Mouse (Mus musculus) kidney, postnatal 25 days (tissue): Measurements from ENCODE around the gene Scarb1.
A peak's percentile ranks its signal among the peaks of the same experiment; 100 is the strongest.
"Not testable (repeated sequence)": the region's sequence is repeated elsewhere in the genome, so short reads cannot be mapped to it uniquely, and the experiment has no call there.

Source experiments
- DNase-seq, 2 experiments: peaks; one replicate each; pipeline ENCODE4 v3.0.0; 2021; ENCODE audit warnings: mixed read lengths in 2 of 2

The Scarb1 gene

DNA sequence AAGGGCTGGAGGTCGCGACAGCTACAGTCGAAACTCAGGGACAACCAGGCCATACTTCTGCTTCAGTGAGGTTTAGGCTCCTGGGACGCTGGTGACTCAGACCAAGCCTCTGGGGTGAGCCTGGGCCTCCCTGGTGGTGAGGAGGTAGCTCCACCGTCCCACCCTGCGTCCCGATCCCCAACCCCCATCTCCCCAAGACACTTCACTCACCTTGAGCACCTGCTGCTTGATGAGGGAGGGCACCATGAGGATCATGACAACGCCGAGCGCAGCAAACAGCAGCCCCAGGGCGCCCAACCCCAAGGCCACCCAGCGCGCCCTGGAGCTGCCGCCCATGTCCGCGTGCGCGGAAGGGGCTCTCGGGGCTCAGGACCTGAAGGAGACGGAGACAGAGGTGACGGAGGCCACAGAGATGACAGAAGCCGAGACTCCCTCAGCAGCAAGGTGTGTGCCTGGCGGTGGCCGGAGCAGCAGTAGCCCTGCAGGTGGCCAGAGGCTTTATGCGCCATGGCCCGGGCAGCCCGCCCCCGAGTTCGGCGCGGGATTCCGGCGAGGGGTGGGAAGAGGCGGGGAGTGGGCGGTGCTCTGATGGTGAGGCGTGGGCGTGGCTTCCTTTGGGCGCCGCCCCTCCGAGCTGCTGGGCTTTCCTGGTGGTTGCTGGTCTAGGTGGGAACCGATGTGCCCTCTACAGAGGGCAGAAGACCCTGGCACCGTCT, at the start of gene Scarb1:
Gene Scarb1 (minus strand): TSS at position 548 of the 716 bp plus-strand sequence.
- DNase-seq, result peak; percentile 92 to 93

DNA sequence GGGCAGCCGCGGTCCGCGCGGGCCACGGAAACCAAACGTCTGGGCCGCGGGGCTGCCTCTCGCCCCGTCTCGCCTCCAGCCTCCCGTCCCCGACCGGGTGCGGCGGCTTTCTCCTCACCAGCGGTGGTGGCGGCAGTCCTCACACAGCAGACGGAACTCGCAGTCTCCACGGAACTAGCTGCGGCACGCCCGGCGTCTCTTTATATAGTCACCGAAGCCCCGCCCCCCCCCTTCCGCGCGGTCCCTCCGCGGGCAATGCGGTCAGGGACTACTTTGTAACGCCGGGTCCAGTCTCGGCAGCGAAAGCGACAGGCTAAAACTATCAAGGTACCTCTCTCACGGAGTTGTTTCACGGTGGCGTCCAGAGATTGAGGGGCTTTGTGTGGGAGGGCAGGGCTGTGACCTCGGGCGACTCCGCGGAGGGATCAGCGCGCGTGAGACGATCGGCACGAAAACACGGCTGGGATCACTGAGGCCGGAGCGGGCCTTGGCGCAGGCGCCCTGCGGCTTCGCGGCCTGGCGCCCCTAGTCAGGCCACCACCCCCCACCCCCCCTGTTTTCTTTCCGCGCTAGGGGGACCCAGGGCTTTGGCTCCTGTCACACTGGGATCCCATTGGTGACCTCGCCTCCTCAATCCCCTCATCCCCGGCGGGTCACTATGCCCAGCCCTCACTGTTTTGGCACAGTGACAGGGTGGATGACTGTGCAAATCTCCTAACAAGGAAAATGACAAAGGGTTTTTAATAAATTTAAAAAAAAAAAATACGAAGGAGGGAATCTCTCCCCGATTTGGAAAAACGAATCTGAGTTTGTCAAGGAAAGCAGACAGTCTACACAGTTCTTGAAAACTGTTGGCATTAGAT, 48.9 kb upstream of the Scarb1 start, which contains the start of gene Ubc:
Gene Ubc (minus strand): TSS at position 624 of the 863 bp plus-strand sequence.
- DNase-seq, result peak; percentile 95 to 96

DNA sequence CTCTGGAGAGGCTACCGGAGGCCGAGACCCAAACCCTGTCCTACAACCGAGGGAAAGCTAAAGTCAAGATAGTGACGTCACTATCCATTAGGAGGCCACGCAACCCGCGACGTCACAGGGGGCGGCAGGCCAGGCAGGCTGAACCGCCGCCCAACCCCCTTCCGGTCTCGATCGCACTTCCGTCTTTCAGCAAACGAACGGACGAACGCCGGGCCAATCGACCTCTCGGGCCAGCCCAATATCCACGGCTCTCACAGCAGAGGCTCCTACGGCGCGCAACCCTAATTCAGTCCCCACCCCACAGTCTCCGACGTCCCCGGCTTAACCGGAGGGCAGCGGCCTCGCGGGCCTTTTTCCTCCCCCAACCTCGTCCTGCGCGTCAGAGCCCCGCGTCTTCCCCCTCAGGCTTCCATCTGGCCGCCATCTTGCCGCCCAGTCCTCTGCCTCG, 48.3 kb upstream of the Scarb1 start, which contains the start of gene Gm10382:
Gene Gm10382 (plus strand): TSS at position 192 of the 448 bp plus-strand sequence.
- DNase-seq, result peak; percentile 90 to 94

DNA sequence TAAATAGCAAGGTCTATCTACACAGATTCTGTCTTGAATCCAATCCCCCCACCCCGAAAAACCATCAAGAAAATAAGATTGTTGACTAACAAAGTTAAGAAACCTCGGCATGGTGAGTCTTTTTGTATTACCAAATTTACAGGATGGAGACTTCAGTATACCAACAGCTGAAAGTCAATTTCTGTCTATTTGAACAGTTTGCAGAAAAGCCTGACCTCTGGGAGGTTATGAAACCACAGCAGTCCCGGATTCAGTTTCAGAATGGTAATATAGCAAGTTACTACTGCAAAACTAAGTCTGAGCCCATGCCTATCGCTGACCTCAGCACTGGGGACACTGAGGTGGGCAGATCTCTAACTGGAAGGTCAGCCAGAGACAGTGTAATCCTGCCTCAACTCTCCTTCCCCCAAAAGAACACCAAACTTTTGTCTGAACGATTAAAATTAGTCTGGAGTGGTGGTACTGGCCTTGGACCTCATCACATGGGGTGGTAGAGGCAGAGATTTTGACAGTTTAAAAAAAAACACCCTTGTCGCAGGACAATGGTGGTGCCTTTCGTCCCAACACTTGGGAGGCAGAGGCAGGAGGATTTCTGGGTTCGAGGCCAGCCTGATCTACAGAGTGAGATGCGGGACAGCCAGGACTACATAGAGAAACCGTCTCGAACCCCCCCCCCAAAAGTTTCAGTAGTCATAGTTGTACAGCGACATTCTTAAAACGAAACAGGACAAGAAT, 47.6 kb upstream of the Scarb1 start:
- DNase-seq, result peak in 1 of 2 experiments; percentile 10

DNA sequence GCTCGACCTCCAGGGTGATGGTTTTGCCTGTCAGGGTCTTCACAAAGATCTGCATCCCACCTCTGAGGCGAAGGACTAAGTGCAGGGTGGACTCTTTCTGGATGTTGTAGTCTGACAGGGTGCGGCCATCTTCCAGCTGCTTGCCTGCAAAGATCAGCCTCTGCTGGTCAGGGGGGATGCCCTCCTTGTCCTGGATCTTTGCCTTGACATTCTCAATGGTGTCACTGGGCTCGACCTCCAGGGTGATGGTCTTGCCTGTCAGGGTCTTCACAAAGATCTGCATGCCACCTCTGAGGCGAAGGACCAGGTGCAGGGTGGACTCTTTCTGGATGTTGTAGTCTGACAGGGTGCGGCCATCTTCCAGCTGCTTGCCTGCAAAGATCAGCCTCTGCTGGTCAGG, 46.4 kb upstream of the Scarb1 start:
- DNase-seq, result not testable (repeated sequence)

DNA sequence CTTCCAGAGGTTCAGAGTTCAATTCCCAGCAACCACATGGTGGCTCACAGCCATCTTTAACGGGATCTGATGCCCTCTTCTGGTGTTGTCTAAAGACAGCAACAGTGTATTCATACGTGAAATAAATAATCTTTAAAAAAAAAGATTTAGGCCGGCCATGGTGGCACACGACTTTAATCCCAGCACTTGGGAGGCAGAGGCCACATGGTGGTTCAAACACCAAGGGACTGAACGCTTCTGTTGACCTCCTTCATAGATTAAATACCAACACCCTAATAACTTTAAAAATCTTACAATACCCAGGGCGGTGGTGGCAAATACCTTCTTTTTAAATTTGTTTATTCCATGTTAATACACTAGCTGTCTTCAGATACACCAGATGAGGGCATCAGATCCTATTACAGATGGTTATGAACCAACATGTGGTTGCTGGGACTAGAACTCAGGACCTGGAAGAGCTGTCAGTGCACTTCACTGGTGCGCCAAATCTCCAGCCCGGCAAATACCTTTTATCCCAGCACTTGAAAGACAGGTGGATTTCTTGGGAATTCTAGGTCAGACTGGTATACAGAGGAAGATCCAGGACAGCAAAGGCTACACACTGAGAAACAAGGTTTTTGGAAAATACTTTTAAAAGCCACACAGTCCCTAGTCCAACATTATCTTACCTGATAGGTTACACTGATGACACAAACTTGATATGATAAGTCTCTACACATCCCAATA, 44.5 kb upstream of the Scarb1 start:
- no peak for DNase-seq

DNA sequence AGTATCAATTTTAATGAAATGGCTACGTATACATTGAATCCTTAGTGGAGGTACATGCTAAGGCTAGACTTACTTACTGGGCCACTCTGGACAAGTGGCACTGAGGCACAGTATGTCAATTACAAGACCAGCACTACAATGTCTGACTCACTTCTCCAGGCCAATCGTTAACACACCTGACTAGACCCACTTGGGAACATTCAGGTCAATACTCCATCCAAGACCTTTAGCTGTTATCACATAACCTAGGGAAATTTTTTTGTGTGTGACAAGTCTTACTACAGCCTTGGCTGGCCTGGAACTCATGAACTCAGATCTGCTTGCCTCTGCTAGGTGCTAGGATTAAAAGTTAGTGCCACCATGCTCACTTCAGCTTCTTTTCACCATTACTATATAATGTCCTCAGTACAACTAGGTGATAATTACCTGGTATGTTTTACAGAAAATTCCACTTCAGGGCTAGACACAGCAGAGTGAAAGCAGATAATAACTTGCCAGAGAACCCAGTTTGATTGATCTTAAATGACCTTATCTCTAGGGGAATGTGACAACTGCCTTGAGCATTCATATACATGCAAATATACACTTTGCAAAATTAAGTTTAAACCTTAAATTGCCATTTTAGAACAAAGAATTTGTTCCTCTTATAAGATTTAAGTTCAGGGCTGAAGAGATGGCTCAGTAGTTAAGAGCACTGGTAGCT, 43.8 kb upstream of the Scarb1 start:
- DNase-seq, result no peak

DNA sequence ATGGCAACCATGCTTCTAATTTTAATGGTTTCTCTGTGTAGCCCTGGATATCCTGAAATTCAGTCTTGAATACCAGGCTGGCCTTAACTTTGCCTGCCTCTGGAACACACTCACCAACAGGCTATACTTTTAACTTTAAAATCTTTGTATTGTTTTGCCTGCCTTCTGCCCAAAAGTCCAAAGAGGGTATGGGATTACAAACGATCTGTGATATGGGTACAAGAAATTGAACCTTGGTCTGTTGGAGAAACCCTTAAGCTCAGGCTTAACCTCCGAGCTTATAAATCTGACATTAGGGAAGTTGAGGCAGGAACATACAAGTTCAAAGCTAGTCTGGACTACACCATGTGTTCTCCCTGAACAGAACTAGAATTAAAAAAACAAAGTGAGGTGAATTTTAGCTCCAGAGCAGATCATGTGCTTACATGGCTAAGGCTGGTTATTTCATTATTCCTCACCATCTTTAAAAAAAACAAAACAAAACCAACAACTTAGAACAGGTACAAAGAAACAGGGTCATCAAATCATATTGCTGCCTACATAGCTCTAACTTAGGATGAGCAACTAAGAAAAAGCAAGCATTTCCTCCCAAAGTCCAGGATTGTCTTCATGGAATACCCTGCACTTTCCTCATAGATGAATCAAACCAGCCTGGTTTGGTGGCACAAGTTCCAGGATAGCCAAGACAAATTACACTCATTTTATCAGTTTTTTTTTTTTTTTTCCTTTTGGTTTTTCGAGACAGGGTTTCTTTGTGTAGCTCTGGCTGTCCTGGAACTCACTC, 42.9 kb upstream of the Scarb1 start:
- DNase-seq, result no peak

DNA sequence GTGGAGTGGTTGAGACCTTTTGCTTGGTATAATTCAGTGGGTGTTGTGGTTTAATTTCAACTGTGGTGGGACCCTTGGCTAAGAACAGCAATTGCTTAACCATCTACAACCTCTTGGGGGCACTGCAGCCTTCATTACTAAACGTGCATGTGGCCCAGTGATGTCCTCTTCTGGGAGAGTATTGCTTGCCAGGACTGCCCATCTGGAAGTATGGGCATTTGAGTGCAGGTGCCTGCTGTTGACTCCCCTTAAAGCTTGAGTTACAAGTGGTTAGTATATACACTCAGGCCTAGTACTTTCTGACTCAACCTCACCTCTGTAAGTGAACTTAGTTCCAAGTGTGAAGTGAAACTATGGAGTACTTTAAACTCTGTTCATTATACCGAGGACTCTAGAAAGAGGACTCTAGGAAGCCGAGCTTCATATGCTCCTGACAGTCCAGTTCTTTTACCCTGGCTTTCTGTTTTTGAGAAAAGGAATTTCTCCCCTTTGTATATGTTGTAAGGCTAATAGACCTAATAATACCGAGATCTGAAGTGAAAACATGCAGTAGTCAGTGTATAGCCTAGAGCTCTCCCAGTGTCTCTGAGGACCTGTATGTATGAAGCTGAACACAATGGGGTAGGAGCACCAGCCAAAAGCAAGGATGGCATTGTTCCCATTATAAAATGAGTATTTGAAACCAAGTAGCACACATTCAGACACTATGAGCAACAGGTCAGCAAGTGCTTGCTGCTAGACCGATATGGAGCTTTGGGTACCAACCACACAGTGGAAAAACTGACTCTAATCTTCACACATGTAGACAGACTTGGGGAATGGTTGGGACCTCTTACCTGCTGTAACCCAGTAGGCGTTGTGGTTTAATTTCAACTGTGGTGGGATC, 42.0 kb upstream of the Scarb1 start:
- peak; percentile 78 to 79 for DNase-seq

DNA sequence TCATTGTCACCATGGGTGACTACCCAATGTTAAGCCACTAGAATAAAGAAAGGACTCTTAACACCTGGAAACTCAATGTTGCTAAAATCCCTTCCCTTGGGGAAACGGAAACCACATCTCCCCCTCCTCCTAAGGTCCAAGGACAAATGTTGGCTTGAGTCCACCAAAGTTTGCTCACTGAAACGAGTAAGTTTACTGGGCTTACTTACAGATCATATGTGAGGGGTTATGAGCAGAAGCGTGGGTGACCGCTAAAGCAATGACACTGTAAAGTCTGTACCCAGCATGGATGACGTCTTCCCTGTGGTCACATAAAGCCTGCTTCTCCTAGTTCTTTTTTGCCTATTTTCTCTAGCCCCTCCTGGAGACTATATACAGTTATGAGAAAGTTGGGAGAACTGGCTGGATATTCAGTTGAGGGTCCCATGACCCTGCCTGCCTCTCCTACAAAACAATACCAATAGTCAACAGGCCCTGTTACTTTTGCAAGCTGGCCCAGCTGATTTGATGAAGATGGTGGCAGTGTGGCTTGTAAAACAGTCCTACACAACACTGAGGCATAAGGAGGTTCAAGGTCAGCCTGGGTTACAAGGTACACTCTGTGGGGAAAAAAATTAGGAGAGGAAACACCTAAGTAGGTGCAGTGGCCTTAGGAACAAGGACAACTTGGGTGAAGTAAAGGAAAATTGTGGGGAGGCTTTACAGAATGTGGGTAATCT, 41.2 kb upstream of the Scarb1 start:
- no peak for DNase-seq

DNA sequence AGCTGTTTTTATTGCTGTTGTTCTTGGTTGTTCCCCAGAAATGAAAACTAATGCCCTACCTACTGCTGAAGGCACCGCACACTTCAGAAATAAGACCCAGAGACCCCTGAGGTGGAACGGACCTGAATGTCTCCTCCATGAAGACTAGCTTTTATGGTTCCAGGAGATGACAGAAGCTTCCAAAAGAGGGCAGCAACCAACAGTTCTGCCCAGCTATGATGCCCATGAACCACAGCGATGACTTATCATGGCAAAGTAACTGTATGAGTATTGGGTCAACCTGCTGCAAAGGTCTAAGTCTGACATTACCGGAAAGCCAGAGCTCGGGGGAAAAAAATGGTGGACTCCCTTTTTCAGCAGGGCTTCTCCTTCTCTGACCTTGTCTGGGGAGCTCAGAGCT, 38.0 kb upstream of the Scarb1 start:
- no peak for DNase-seq

DNA sequence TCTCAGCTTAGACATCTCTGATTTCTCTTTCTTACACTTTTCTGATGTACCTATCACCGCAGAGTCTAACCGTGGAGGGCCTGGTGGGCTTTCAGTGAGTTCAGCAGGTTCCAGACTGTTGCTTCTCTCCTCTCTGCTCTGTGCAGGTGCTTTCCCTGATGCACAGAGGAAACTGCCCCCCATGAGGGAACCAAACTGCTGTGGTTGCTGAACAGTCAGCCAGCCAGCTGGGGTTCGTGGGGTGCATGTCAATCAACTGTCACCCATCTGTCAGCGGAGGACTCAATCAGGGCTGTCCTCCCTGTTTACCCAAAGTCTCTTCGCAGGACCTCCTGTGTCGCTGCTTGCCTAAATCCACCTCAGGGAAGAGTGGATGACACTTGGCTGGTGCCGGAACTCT, 36.3 kb upstream of the Scarb1 start:
- no peak for DNase-seq

DNA sequence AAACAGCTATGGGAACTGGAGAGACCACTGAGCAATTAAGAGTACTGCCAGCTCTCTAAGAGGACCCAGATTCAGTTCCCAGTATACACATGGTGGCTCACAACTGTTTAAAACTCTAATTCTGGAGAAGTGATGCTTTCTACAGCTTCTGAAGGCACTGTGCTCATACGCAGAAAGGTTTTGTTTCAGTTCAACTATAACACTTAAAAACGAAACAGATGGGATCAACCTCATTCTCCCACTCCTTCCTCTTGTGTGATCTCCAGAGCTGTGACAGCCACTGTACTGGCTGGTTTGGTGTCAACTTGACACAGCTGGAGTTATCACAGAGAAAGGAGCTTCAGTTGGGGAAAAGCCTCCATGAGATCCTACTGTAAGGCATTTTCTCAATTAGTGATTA, 35.0 kb upstream of the Scarb1 start:
- no peak for DNase-seq

DNA sequence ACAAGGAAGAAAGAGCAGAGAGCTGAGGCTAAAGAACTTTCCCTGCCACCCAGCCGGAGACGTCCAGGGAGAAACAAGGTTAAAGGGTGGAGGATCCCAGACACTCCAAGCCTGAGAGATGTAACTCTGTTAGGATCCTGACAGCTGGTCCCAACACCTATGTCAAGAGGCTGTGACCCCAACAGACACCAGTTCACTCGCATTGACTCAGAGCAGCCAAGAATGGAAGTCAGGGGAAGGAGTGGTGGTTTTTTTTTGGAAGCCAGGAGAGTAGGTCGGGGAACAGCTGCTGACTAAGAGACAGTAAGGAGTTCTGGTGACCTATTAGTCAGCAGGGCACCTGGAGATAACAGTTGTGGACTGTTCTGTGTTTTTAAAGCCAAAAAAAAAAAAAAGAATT, 31.1 kb upstream of the Scarb1 start:
- DNase-seq, result no peak

DNA sequence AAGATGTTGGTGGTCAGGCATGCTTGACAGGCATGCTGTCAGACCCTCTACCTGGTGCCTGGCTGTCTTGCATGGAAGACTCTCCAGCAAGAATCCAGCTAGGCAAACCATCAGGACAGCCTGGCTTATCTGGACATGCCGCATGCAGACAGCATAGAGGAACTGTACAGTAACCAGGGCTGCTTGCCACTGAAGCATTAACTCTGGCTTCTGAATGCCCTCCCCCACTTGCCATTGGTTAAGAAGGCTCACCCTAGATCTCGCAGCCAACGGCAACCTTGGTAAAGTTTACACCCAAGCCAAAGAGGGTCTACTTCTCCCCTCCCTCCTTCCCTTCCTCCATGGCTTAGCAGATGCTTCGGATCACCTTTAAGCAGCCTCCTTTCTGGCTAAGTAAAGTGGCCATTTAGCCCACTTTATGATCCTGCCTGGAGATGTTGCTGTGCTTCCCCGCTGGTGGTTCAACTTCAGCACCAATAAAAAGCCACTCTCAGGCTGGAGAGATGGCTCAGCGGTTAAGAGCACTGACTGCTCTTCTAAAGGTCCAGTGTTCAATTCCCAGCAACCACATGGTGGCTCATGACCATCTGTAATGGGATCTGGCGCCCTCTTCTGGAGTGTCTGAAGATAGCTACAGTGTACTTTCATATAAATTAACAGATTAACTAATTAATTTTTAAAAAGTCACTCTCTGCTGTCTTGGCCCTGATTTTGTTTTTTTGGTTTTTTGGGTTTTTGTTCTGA, 30.2 kb upstream of the Scarb1 start:
- no peak for DNase-seq

DNA sequence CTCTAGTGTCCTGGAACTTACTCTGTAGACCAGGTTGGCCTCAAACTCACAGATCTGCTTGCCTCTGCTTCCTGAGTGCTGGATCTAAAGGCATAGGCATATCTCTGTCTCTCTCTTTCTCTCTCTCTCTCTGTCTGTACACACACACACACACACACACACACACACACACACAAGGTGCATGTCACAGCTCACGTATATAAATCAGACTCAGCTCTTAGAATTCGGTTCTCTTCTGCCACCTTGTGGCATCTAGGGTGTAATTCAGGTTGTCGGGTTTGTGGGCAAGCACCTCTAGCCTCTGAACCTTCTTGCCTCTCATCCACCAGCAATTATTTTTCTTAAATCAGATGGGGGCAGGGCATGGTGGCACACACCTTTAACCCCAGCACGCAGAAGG, 27.7 kb upstream of the Scarb1 start:
- peak; percentile 71 to 75 for DNase-seq

DNA sequence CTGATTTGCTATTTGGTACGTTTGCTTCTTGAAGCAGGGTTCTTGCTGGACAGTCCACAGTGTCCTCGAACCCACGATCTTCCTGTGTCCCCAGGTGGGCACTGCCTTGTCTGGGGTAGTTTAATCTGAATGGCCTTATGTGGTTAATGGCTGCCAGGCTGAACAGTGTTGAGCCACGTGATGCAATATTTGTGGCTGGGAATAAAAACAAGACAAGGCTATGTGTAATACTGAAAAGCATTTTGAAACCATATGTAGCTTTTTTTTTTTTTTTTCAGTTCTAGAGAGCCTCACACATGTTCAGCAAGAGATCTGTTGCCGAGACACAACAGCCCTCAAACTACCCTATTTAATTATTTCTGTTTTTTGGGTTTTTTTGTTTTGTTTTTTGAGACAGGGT, 27.3 kb upstream of the Scarb1 start:
- DNase-seq, result no peak

DNA sequence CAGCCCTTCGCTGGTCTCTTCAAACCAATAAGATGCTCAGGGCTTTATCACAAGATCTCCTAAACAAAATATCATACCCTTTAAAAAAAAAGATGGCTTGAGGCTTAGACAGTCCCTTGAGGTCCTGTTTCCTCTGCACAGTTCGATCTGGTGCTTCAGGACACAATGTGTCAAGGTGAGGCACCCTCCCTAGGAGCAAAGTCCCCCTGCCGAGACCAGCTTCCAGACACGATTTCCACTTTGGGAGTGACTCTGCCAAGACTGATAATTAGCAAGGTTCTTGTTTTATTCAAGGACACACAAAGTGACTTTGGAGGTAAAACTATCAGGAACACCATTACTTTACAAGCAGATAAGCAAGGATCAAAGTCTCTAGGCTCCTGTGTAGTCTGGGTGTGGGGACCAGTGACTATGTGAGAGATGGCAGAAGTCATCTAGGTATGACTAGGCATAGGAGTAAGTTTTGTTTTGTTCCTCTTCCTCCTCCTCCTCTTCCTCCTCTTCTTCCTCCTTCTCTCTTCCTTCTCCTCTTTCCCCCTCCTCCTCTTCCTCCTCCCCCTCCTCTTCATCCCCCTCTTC, 24.0 kb upstream of the Scarb1 start:
- DNase-seq, result no peak
